Mouse (Mus musculus) testis, postnatal 14 days (tissue): ENCODE data around the gene Hoxc8.
A peak's percentile ranks its signal among the peaks of the same experiment; 100 is the strongest.

Experiments used
- DNase-seq: peaks from one replicate; pipeline ENCODE4 v3.0.0; 2021; ENCODE audit warnings: low spot score

Gene Hoxc8

DNA sequence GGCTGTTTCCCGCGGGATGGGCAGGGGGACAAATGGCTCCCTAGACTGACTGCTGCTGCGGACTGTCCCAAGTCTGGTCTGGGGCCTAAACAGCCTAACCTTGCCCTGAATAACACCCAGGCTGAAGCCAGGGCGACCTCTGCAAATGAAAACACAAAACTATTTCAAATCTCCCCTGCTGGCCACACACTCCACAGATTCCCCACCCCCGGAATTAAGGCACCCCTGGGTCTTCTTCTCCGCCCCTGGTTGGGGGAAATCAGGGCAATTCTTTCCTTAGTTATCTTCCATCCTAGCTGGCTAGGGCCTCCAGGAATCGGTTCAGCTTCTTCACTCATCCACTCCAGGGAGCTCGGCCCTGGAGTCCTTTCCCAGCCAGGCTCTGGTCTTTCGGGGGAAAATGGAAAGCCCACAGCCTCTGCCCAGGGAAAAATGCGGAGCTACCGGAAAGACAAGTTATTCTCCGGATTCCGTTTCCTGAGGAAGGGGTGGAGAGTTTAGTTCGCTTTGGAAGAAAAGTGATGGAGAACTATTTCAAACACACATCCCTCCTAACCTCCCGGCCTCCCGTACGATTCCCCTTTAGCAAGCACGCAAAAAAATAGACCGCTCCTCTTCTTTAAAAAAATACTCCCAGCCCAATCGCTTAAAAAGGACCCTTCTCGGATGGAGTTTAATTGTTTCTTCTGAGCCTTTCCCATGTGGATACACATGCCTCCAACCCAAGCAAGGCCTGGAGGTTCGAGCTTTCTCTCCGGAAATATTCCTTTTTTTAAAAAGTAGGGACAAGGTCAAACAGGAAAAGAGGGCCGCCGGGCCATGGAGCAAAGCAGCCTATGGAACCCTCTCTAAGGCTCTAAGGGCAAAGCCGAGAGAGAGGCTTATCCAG lies 25.2 kb upstream of the Hoxc8 start:
- DNase-seq = no peak

DNA sequence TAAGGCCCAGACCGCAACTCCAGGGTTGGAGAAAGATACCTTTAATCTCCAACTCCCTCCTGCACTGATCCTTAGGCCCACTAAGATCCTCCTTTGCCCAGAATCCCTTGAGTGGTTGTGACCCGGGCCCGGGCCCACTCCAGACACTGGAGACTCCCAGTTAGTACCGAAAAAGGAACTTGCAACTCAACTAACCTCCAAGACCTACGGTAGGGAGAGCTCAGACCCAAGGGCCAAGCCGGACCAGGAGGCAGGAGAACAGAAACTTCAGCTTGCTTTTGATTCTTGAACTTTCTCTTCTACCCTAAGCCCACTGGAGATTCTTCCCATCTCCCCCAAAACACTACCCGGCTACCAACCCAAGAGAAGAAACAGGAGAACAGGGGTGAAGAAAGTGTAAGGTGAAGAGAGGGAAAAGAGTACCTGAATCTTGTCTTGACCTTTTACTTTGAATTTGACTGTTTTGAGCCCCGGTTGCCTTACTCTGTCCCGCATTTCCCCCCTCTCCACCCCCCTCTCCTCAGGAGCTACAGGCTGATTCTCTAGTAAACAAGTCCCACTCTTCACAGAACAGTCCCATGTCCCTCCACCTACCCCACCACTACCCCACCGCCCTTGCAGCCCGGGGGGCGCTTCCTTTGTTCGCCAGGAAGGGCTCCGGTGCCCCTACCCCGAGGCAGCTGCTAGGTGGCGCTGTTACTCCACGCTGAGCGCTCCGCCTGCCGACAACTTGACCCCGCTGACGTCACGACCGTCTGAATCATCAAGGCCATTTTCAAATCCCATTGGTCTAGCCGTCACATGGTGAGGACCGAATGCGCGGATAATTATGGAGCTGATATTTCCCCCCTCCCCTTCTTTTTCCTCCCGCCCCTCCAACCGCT lies 24.3 kb upstream of the Hoxc8 start:
- DNase-seq = peak; percentile 84

- no peak for DNase-seq
Measured at GRCm38 (mm10) chr15:102966776-102967311, 23.6 kb upstream of the Hoxc8 start, which contains the start of gene Hoxc10. Gene Hoxc10 (plus strand): TSS chr15:102966796.

DNA sequence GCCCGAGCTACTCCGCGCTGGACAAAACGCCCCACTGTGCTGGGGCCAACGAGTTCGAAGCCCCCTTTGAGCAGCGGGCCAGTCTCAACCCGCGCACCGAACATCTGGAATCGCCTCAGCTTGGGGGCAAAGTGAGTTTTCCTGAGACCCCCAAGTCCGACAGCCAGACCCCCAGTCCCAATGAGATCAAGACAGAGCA lies 23.2 kb upstream of the Hoxc8 start, which contains the start of gene Hoxc5:
Gene Hoxc5 (plus strand): TSS at position 132 of the 199 bp plus-strand sequence.
- no peak for DNase-seq

- no peak for DNase-seq
Measured at GRCm38 (mm10) chr15:102967511-102968397, 22.7 kb upstream of the Hoxc8 start.

- no peak for DNase-seq
Measured at GRCm38 (mm10) chr15:102969296-102969695, 21.1 kb upstream of the Hoxc8 start.

GRCm38 (mm10) chr15:102970740-102971139 lies 19.7 kb upstream of the Hoxc8 start:
- DNase-seq = no peak

DNA sequence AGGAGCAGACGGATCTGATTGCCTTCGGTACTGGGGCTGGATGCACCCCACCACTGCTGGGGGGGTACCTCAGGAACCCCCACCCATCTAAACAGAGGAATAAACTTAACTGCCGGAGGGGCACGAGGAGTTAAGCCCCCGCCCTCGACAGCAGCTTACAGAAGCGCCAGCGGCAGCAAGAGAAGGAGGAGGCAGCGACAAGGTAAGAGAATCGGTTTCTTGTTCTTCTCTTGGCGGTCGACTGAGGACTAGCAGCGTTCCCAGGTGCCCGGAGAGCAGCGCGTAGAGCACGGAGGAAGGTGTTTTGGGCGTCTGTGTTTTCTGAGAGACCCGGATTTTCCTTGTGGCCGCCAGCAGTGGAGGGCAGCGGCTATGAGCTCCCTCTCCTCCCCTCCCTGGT lies 18.2 kb upstream of the Hoxc8 start:
- no peak for DNase-seq

GRCm38 (mm10) chr15:102972753-102973152 lies 17.7 kb upstream of the Hoxc8 start:
- DNase-seq = no peak

GRCm38 (mm10) chr15:102975034-102975433 lies 15.4 kb upstream of the Hoxc8 start:
- no peak for DNase-seq

- DNase-seq = no peak
Measured at GRCm38 (mm10) chr15:102975688-102976111, 14.7 kb upstream of the Hoxc8 start.

- DNase-seq = no peak
Measured at GRCm38 (mm10) chr15:102976171-102976570, 14.2 kb upstream of the Hoxc8 start, which contains the start of gene Hoxc9. Gene Hoxc9 (plus strand): TSS chr15:102976439.

DNA sequence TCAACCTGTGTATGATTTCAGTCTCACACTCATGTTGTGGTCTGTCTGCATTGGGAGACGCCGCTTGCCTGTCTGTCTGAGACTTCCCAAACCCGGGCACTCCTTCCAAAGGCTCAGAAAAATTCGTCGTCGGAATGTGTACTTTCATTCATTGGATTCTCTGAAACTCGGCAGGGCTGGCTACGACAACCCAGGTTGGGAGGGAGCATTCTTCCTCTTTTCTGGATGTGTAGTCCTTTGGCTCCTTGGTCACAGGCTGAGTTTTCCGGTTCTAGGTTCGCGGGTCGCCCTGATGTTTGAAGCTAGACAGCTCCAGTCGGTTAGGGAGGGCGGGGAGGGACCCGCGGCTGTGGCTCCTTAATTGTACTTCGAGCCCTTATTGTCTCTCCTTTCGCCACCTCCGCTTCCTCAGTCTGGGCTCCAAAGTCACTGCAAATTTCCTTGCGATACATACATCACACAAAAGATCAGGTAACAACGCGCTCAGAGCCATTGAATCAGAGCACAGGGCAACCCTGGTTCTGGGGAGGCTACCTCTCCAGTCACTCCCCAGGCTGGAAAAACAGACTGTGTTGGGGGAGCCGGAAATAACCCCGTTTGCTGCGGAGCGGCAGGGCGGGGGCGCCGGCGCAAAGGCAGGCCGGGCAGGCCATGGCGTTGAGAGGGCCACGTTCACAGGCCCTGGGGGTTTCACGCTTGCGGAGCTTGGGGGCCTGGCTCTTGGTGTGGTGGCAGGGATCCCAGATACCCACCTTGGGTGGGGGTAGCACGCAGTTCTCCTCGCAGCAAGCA lies 13.6 kb upstream of the Hoxc8 start:
- no peak for DNase-seq

DNA sequence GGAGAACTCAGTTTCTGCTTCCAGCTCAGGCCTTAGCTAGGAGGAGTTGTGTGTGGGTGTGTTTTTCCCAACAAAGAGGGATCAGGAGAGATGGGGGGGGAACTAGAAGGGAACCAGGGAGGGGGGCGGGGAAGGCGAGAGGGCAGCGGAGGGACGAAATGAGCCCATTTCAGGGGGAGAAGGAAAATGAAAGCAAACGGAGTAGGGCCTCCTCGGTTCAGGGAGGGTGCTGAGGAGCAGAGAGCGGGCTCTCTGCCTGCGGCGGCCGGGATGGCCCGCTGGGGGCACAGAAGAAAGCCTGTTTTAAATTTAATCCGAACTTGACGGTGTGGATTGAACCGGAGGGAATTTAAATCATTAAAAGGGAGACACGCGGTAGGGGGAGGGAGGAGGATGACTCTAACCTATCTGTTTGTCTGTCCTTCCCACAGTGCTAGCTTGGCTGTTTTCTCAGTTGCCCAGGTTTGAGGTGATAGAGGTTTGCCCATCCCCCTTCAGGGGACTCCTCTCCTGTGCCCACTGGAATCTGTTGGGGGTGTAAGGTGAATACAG lies 12.9 kb upstream of the Hoxc8 start:
- DNase-seq = no peak

DNA sequence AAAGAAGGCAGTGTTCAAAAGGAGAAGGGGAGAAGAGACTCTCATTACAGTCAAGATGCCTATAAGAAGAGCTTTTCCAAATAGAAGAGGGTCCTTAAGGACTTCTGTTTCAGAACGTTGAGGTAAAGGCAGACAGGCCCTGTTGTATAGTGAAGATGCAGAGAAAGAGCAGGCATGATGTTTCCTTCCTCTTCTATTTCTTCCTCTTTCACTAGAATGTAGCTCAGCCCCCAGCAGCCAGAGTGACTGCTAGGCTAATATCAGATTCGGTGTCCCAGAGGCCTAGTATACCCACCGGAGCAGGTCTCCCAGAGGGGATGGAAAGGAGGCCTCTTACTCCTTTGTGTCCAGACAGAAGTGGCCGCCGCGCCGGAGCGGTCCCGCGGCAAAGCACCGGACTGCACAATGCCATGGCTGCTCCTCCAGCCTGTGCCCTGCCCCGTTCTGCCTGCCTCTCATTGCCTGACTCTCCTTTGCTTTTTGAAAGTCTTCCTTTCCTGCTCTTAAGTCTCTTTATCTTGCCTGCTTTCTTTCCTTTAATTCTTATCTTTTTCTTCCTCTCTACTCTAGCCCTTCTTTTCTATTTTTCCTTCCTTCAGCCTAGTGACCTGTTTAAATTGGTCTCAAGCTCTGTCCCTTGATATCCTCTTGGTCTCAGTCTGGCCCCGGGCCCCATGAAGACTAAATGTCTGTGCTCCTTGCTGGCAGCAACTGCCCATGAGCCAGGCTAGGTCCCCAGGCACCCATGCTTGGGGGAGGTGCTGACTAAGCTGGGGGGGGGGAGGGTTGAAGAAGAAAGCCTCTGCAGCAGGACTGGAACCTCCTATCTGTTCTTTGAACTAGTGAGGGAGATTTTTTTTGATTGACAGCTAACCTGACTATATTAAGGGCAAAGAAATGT lies 11.5 kb upstream of the Hoxc8 start:
- no peak for DNase-seq

DNA sequence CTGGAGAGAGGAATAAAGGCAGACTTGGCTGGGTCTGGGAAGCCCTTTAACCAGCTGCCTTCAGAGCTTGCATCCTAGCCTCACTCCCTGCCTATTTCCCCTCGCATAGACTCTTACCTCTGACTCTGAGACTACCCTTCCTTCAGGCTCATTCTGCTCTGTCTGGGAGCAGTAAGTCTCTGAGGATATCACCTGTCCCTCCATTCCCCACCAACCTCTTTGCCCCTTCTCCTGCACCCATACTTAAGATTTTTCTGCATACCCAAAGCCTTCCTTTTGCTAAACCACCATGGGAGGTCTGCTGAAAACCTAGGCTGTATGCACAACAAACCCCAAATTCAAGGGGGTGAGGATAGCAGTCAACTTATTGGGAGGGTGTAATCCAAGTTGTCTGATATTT lies 10.5 kb upstream of the Hoxc8 start:
- DNase-seq = no peak

GRCm38 (mm10) chr15:102980352-102980751 lies 10.1 kb upstream of the Hoxc8 start:
- DNase-seq = no peak

- no peak for DNase-seq
Measured at GRCm38 (mm10) chr15:102980912-102981311, 9.5 kb upstream of the Hoxc8 start.
